Mouse (Mus musculus) neural tube, postnatal 0 days (tissue): ENCODE data around the gene Rassf8. TPM values are rescaled to one million over a fixed set of nuclear protein-coding genes. Genes with fewer than 3 reads are reported as not detected.

Source experiments
- polyA plus RNA-seq: library from polyadenylated mRNA; unstranded; fragments of >200 nt; fragmentation: Nextera tagmentation; extraction: Ambion mirVana; gene quantifications from 2 replicates; pipeline ENCODE4 v1.2.1, GENCODE M21; 2015

Rassf8 gene
- polyA plus RNA-seq: 7.1 and 7.6 TPM in 2 replicates

GRCm38 (mm10) chr6:145746132-145746849 lies at the start of gene Rassf8:
Gene Rassf8, plus strand, starts transcription at chr6:145746748.

GRCm38 (mm10) chr6:145865289-145865885 lies 118.8 kb downstream of the Rassf8 start, which contains the start of gene Bhlhe41:
Gene Bhlhe41, minus strand, starts transcription at chr6:145865558.

Other genes with a start within 250 kb of the Rassf8 start
- 2.0 and 2.3 TPM in 2 replicates for gene Lmntd1, start 132.4 kb upstream of the Rassf8 start, polyA plus RNA-seq
- gene Tuba3b, start 131.0 kb upstream of the Rassf8 start, polyA plus RNA-seq: not detected in 2 replicates
- 11.0 TPM in 2 replicates for gene Bhlhe41, start 118.8 kb downstream of the Rassf8 start, polyA plus RNA-seq
- gene Sspn, start 184.9 kb downstream of the Rassf8 start, polyA plus RNA-seq: 6.7 and 7.9 TPM in 2 replicates